Mouse (Mus musculus): ENCODE measurements around the gene Tspan9. TPM values are rescaled to one million over a fixed set of nuclear protein-coding genes. Genes with fewer than 3 reads are reported as not detected.

Tspan9 gene
- polyA plus RNA-seq, 1 experiment from 2014 or later = 127 TPM

- Histone ChIP-seq H3K9ac (no peak overlapping the region), H3K4me2 (no peak overlapping the region), H3K27me3 (replicated peaks) (no peaks in the 10 kb centered on the region), H3K9me3 (no peaks in the 10 kb centered on the region), H3K27ac (replicated peaks) (no peak overlapping the region), H3K4me1 (peaks cover 89% of the 10 kb centered on the region), H3K36me3 (no peaks in the 10 kb centered on the region; the same call in 1 of the 2 replicates), H3K4me3 (no peak overlapping the region)
- ATAC-seq (ENCODE audit: extremely low read depth, insufficient number of reproducible peaks, low FRiP score, low TSS enrichment) = no peak
- 80% methylated on average over 20 of the region's 20 CpGs for WGBS
Observed at GRCm38 (mm10) chr6:127978941-127979340, 164.5 kb downstream of the Tspan9 start.

GRCm38 (mm10) chr6:127976695-127977094 is 166.7 kb downstream of the Tspan9 start:
- no peaks in the 10 kb centered on the region for H3K27me3 ChIP-seq (replicated peaks)
- peak overlapping the region; percentile 29 for H3K9ac ChIP-seq
- no peak overlapping the region for H3K4me2 ChIP-seq
- H3K4me1 ChIP-seq = peaks cover 82% of the 10 kb centered on the region
- ATAC-seq (ENCODE audit: extremely low read depth, insufficient number of reproducible peaks, low FRiP score, low TSS enrichment) = no peak
- WGBS = 49% methylated on average over 6 of the region's 6 CpGs
- peak overlapping the region; percentile 78 for H3K27ac ChIP-seq (replicated peaks)
- no peaks in the 10 kb centered on the region for H3K9me3 ChIP-seq
- H3K36me3 ChIP-seq = no peaks in the 10 kb centered on the region
- H3K4me3 ChIP-seq = no peak overlapping the region

GRCm38 (mm10) chr6:127974000-127974399 is 169.4 kb downstream of the Tspan9 start:
- Histone ChIP-seq H3K4me1 (peaks cover 76% of the 10 kb centered on the region), H3K4me2 (no peak overlapping the region), H3K27ac (replicated peaks) (peak overlapping the region; percentile 78), H3K9ac (peak overlapping the region; percentile 41), H3K36me3 (no peaks in the 10 kb centered on the region), H3K27me3 (replicated peaks) (no peaks in the 10 kb centered on the region), H3K4me3 (no peak overlapping the region), H3K9me3 (no peaks in the 10 kb centered on the region)
- WGBS = 48% methylated on average over 9 of the region's 9 CpGs
- ATAC-seq (ENCODE audit: extremely low read depth, insufficient number of reproducible peaks, low FRiP score, low TSS enrichment) = no peak

GRCm38 (mm10) chr6:127973553-127973952 is 169.8 kb downstream of the Tspan9 start:
- ATAC-seq (ENCODE audit: extremely low read depth, insufficient number of reproducible peaks, low FRiP score, low TSS enrichment) = no peak
- H3K27ac ChIP-seq (replicated peaks) = peak overlapping the region; percentile 78
- no peak overlapping the region for H3K4me3 ChIP-seq
- 62% methylated on average over 6 of the region's 6 CpGs for WGBS
- H3K9ac ChIP-seq = peak overlapping the region; percentile 41
- H3K36me3 ChIP-seq = no peaks in the 10 kb centered on the region
- H3K4me2 ChIP-seq = no peak overlapping the region
- no peaks in the 10 kb centered on the region for H3K27me3 ChIP-seq (replicated peaks)
- no peaks in the 10 kb centered on the region for H3K9me3 ChIP-seq
- H3K4me1 ChIP-seq = peaks cover 73% of the 10 kb centered on the region

GRCm38 (mm10) chr6:127971931-127972330 is 171.5 kb downstream of the Tspan9 start:
- peaks cover 64% of the 10 kb centered on the region for H3K4me1 ChIP-seq
- H3K4me2 ChIP-seq = no peak overlapping the region
- H3K4me3 ChIP-seq = no peak overlapping the region
- 76% methylated on average over 5 of the region's 5 CpGs for WGBS
- H3K9me3 ChIP-seq = no peaks in the 10 kb centered on the region
- H3K27ac ChIP-seq (replicated peaks) = no peak overlapping the region
- no peaks in the 10 kb centered on the region for H3K27me3 ChIP-seq (replicated peaks)
- no peaks in the 10 kb centered on the region; the same call in 1 of the 2 replicates for H3K36me3 ChIP-seq
- ATAC-seq (ENCODE audit: extremely low read depth, insufficient number of reproducible peaks, low FRiP score, low TSS enrichment) = no peak
- peak overlapping the region; percentile 62; the same call in 1 of the 2 replicates for H3K9ac ChIP-seq

GRCm38 (mm10) chr6:127970848-127971247 is 172.5 kb downstream of the Tspan9 start:
- H3K9ac ChIP-seq = 0 out of 2 replicates have a peak overlapping the region, but pooled peaks have one; percentile 40
- no peak overlapping the region for H3K4me3 ChIP-seq
- 66% methylated on average over 5 of the region's 5 CpGs for WGBS
- no peak for ATAC-seq (ENCODE audit: extremely low read depth, insufficient number of reproducible peaks, low FRiP score, low TSS enrichment)
- no peaks in the 10 kb centered on the region for H3K9me3 ChIP-seq
- H3K27me3 ChIP-seq (replicated peaks) = no peaks in the 10 kb centered on the region
- peaks cover 60% of the 10 kb centered on the region for H3K4me1 ChIP-seq
- peaks cover 11% of the 10 kb centered on the region for H3K36me3 ChIP-seq
- no peak overlapping the region for H3K4me2 ChIP-seq
- no peak overlapping the region for H3K27ac ChIP-seq (replicated peaks)

- Histone ChIP-seq H3K27me3 (replicated peaks) (no peaks in the 10 kb centered on the region), H3K9me3 (no peaks in the 10 kb centered on the region), H3K4me2 (no peak overlapping the region), H3K4me1 (peaks cover 53% of the 10 kb centered on the region), H3K36me3 (peaks cover 18% of the 10 kb centered on the region), H3K9ac (0 out of 2 replicates have a peak overlapping the region, but pooled peaks have one; percentile 12), H3K4me3 (no peak overlapping the region), H3K27ac (replicated peaks) (no peak overlapping the region)
- no peak for ATAC-seq (ENCODE audit: extremely low read depth, insufficient number of reproducible peaks, low FRiP score, low TSS enrichment)
- 9% methylated on average over 7 of the region's 7 CpGs for WGBS
Observed at GRCm38 (mm10) chr6:127970120-127970519, 173.3 kb downstream of the Tspan9 start.

- no peaks in the 10 kb centered on the region for H3K9me3 ChIP-seq
- H3K27me3 ChIP-seq (replicated peaks) = no peaks in the 10 kb centered on the region
- ATAC-seq (ENCODE audit: extremely low read depth, insufficient number of reproducible peaks, low FRiP score, low TSS enrichment) = no peak
- H3K27ac ChIP-seq (replicated peaks) = no peak overlapping the region
- no peak overlapping the region for H3K4me3 ChIP-seq
- WGBS = 52% methylated on average over 7 of the region's 7 CpGs
- no peak overlapping the region for H3K4me2 ChIP-seq
- peaks cover 49% of the 10 kb centered on the region for H3K4me1 ChIP-seq
- peak overlapping the region; percentile 12; the same call in 1 of the 2 replicates for H3K9ac ChIP-seq
- H3K36me3 ChIP-seq = peaks cover 22% of the 10 kb centered on the region
Observed at GRCm38 (mm10) chr6:127969709-127970108, 173.7 kb downstream of the Tspan9 start.

- no peak overlapping the region for H3K9ac ChIP-seq
- peaks cover 20% of the 10 kb centered on the region for H3K4me1 ChIP-seq
- no peak overlapping the region for H3K4me2 ChIP-seq
- no peaks in the 10 kb centered on the region for H3K9me3 ChIP-seq
- no peak for ATAC-seq (ENCODE audit: extremely low read depth, insufficient number of reproducible peaks, low FRiP score, low TSS enrichment)
- H3K36me3 ChIP-seq = peaks cover 63% of the 10 kb centered on the region
- WGBS = 45% methylated on average over 8 of the region's 8 CpGs
- H3K27ac ChIP-seq (replicated peaks) = no peak overlapping the region
- H3K27me3 ChIP-seq (replicated peaks) = no peaks in the 10 kb centered on the region
- no peak overlapping the region for H3K4me3 ChIP-seq
Observed at GRCm38 (mm10) chr6:127965497-127965896, 177.9 kb downstream of the Tspan9 start.

GRCm38 (mm10) chr6:127960203-127960602 is 183.2 kb downstream of the Tspan9 start:
- H3K4me3 ChIP-seq = no peak overlapping the region
- no peak overlapping the region for H3K9ac ChIP-seq
- ATAC-seq (ENCODE audit: extremely low read depth, insufficient number of reproducible peaks, low FRiP score, low TSS enrichment) = no peak
- peaks cover 46% of the 10 kb centered on the region for H3K36me3 ChIP-seq
- H3K9me3 ChIP-seq = no peaks in the 10 kb centered on the region
- no peaks in the 10 kb centered on the region for H3K27me3 ChIP-seq (replicated peaks)
- no peak overlapping the region for H3K27ac ChIP-seq (replicated peaks)
- no peak overlapping the region for H3K4me2 ChIP-seq
- WGBS = 93% methylated on average over 1 of the region's 1 CpGs
- H3K4me1 ChIP-seq = no peaks in the 10 kb centered on the region

- Histone ChIP-seq H3K4me1 (no peaks in the 10 kb centered on the region), H3K27ac (replicated peaks) (no peak overlapping the region), H3K4me3 (no peak overlapping the region), H3K4me2 (no peak overlapping the region), H3K36me3 (peaks cover 5% of the 10 kb centered on the region), H3K27me3 (replicated peaks) (peaks cover 11% of the 10 kb centered on the region; the same call in 1 of the 2 replicates), H3K9me3 (no peaks in the 10 kb centered on the region), H3K9ac (no peak overlapping the region)
- no peak for ATAC-seq (ENCODE audit: extremely low read depth, insufficient number of reproducible peaks, low FRiP score, low TSS enrichment)
- 77% methylated on average over 5 of the region's 5 CpGs for WGBS
Observed at GRCm38 (mm10) chr6:127956172-127956571, 187.2 kb downstream of the Tspan9 start.

GRCm38 (mm10) chr6:127953071-127953470 is 190.3 kb downstream of the Tspan9 start:
- WGBS = 75% methylated on average over 4 of the region's 4 CpGs
- no peak for ATAC-seq (ENCODE audit: extremely low read depth, insufficient number of reproducible peaks, low FRiP score, low TSS enrichment)
- H3K27me3 ChIP-seq (replicated peaks) = peaks cover 15% of the 10 kb centered on the region; the same call in 1 of the 2 replicates
- H3K4me3 ChIP-seq = no peak overlapping the region
- H3K36me3 ChIP-seq = no peaks in the 10 kb centered on the region
- no peak overlapping the region for H3K4me2 ChIP-seq
- no peak overlapping the region for H3K9ac ChIP-seq
- H3K4me1 ChIP-seq = no peaks in the 10 kb centered on the region
- H3K27ac ChIP-seq (replicated peaks) = no peak overlapping the region
- no peaks in the 10 kb centered on the region for H3K9me3 ChIP-seq

All from heart, embryonic 13.5 days (tissue).